Mouse (Mus musculus) liver, adult 2 months (tissue): Measurements from ENCODE around the gene Acy3.

Experiments
- CTCF ChIP-seq: fragments of 200-500 bp; IDR thresholded peaks from 2 replicates; pipeline ENCODE4 v1.5.1; 2011; ENCODE audit warnings: low read depth, low read length, control low read depth
- POLR2A ChIP-seq: fragments of 200-500 bp; IDR thresholded peaks from 2 replicates; pipeline ENCODE4 v1.6.1; 2011; ENCODE audit warnings: low read length, control low read depth; ENCODE audit not compliant: insufficient read depth; ENCODE audit errors: extremely low read depth

GRCm38 (mm10) chr19:3945872-3946564 is 40.4 kb upstream of the Acy3 start:
- TF ChIP-seq CTCF (no peak), POLR2A (no peak)
